Mouse (Mus musculus) layer of hippocampus, postnatal 14 days (tissue): ENCODE measurements around the gene Grik4. TPM values are rescaled to one million over a fixed set of nuclear protein-coding genes. Genes with fewer than 3 reads are reported as not detected.

Experiments used
- DNase-seq, 2 experiments: peaks; one replicate each; pipeline ENCODE4 v3.0.0; 2021 to 2022; ENCODE audit warnings: low spot score in 2 of 2, mixed read lengths in 1 of 2
- total RNA-seq, 2 experiments: library from RNA; stranded (reverse); gene quantifications; 2 replicates each; pipeline ENCODE4 v1.2.3; 2021

The Grik4 gene
- total RNA-seq, 2 experiments from 2014 or later: 67.1 to 71.4 TPM

DNA sequence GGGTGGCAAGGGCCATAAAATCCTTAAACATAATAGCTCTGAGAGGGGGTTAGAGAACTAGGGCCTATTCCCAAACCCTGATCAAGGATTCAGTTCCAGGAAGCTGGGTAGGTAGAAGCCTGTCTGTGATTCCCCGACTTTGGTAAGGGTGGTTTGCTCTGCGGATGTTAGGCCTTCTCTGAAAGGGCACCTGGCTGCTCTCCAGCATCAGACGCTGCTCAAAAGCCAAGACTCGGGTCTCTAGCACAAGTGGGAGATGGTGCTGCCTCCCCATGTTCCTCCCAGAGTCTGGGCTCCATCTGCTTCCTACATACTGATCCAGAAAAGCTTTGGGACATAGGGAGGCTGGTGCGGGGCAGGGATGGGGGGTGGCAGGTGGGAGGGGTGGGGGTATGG is 270.3 kb downstream of the Grik4 start:
- peak in 1 of 2 experiments; percentile 24 for DNase-seq

- DNase-seq: no peak
Observed at GRCm38 (mm10) chr9:42673385-42674016, 270.8 kb downstream of the Grik4 start.

DNA sequence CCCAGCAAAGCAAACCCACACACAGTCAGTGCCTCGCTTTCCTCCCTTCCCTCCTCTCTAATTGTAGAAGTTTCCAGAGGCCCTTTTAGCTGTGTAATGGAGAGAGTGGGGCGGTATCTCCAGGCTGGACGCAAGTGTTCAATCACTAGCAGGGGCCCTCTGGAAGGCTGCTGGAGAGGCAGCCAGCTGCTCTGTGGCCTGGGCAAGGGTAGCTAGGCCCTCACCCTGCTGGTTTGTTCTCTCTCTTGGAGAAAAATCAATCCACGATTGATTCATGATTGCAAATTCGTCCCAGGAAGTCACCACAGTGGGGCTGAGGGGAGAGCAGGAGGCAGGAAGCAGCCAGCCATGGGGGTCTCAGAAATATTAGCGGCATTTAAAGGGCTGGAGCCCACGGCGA is 271.3 kb downstream of the Grik4 start:
- DNase-seq: no peak

DNA sequence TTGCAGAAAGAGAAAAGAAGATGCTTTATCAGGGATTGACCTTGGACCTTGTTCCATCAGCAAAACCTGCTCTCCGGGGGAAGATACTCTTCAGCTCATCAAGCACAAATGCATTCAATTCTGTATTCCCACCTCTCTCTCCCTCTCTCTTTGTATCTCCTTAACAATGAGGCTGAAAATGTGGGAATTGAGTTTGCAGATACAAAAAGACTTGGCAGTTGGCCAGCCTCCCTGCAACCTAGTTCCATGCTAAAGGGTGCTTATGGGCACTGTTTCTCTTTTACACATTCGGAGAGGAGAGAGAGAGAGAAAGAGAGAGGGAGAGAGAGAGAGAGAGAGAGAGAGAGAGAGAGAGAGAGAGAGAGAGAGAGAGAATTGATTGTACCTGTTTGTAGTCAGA is 273.7 kb downstream of the Grik4 start:
- DNase-seq: no peak

DNA sequence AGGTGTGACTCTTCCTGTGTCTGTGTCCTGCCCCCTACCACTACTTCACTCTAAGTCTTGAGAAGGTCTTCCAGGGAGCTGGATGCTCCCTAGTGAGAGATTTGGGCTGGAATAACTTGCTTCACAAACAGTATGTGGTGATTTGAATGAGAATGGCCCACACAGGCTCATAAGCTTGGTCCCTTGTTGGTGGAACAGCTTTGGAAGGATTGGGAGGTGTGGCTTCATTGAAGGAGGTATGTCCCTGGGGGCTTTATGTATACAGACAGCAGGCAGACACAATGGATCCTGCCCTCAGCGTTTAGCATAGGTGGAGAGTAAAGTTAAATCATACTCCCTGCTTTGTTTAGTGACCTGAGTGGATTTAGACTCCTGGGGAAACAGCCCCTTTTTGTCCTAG is 282.8 kb downstream of the Grik4 start:
- no peak for DNase-seq

- no peak for DNase-seq
Observed at GRCm38 (mm10) chr9:42652756-42653155, 291.5 kb downstream of the Grik4 start.

GRCm38 (mm10) chr9:42652309-42652708 is 292.0 kb downstream of the Grik4 start:
- DNase-seq: no peak

- no peak for DNase-seq
Observed at GRCm38 (mm10) chr9:42649872-42650271, 294.4 kb downstream of the Grik4 start.

DNA sequence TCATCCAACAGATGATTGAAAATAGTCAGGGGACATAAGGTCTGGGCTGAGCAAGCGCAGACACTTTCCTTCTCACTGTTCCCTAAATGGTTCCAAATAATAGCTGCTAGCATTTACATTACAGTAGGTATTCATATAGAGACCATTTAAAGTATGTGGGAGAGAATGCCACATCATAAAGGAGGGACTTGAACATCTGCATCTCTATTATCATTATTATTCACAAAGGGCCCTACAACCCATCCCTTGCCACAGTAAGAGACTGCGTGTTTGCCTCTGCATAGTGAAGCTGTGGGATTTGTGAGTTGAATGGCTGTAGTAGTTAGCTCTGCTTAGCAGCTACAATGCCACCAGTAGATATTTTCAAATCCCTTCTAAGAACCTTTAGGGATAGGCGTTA is 296.2 kb downstream of the Grik4 start:
- DNase-seq: no peak

DNA sequence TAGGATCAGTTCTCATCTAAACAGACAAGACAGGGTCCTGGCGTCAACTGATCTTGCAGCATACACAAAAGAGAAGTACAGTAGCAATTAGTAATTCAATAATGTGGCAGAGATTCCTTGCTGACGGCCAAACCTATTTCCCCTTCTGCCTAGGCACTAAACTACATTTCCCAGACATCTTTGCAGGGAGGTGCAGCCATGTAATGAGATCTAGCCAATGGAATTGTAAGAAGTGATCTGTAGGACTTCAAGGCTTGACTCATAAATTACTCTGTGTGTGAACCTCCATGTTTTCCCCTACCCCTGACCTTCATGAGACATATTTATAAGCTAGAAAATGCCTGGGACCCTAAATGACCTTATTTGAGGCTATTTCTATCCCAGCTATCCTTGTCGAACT is 296.7 kb downstream of the Grik4 start:
- no peak for DNase-seq

DNA sequence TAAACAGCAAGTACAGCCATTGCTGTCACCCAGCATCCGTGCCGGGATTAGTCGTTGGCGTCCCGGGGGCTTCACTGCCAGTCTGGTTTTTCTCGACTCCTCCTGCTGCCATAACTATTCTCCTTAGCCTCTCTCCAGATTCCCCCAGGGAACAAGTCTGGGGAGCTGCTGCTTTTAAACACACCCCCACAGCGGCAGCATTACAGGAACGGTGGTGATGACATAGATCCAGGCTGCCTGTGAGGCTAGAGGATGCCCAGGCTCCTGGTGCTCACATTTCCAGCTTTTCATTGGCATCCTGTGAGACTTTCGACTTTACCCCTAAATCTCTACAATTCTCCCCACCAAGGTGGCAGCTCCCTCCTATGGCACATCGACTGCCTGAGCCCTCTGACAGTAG is 297.5 kb downstream of the Grik4 start:
- no peak for DNase-seq

DNA sequence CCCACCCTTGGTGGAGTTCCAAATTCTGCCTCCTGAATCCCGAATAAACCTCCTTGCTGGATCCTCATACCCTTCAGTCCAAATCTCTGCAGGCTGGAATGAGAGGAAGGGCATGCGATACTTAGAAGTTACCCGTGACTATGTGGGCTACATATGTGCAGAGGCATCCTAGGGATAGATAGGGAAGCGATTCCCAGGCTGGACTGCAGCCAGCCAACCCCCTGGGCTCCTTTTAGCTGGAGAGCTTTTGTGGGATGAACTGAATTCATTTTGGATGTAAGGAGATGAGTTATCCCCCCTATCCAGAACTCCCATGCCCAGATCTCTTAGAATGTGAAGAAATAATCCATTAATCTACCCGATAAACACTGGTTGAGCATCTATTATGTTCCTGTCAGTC is 299.1 kb downstream of the Grik4 start:
- no peak for DNase-seq

DNA sequence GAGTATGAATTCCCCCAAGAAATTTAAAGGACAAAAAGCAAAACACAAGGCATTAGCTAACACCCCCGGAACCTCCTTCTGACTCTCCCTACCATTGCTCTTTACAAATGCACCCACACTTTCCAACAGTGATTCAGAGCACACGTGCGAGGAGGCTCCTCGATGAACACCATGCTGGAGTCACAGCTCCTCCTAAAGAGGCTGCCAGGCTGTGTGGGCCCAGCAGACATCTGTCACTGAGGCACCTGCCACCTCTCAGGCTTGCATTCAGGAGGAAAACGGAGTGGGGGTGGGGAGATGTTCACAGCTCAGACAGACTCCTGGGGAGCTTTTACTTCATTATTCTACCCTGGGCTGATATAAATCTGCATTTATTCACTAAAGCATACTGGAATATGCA is 301.5 kb downstream of the Grik4 start:
- peak; percentile 59 to 72 for DNase-seq

GRCm38 (mm10) chr9:42641550-42642117 is 302.7 kb downstream of the Grik4 start:
- DNase-seq: no peak

GRCm38 (mm10) chr9:42636446-42636845 is 307.8 kb downstream of the Grik4 start:
- no peak for DNase-seq

GRCm38 (mm10) chr9:42631479-42631878 is 312.8 kb downstream of the Grik4 start:
- peak; percentile 50 to 69 for DNase-seq

DNA sequence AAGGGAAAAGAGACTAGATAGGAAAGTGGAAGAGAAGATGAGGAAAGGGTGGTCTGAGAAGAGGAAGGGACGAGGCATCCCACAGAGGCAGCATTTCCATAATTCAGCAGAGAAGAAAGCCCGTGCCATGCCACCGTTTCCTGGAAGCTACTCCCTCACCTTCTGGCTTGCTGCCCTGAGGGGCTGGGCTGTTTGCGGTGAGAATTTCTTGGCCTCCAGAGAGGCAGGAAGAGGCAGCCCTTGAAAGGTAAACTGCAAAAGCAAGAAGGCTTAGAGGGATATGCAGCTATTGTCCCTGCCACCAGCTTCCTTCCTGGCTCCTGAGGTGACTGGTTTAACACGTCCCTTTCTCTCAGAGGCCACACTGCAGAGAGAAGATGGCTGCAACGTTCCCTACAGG is 316.7 kb downstream of the Grik4 start:
- no peak for DNase-seq

DNA sequence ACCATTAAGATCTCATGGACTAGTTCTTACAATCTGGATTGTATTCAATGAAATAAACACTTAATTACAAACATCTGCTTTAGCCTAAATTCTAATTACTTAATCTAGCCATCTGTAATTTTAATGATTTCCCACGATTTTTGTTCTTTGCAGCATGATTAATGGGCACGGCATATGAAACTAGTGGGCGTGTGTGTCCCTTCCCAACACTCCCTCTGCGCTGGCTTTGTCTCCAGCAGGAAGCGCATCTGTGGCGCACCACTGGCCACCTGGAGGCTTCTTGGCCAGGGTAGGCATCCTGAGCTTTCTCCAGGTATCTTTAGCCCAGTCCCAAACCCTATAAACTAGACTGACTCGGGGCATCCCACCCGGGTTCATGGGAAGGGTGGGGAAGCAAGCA is 317.1 kb downstream of the Grik4 start:
- DNase-seq: peak; percentile 46 to 55

- DNase-seq: peak in 1 of 2 experiments; percentile 37
Observed at GRCm38 (mm10) chr9:42626226-42626775, 318.0 kb downstream of the Grik4 start.

DNA sequence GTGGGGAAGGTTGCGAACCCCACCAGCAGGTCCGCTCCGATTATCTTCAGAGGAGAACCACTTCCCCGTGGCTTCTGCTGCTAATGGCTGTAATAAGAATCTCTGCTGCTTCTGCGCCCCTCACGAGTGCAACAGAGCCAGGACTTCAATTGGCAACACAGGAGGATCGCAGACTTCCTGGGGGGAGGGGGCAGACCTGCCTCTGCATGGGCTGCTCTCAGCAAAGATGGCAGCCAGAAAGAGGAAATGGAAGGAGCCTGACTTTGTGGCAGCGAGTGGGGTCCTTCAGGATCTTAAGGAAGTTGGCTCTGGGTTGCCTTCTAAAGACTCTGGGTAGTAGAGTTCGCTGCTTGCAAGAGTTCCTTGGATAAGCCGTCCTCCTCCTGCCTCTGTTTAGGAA is 329.9 kb downstream of the Grik4 start:
- no peak for DNase-seq

DNA sequence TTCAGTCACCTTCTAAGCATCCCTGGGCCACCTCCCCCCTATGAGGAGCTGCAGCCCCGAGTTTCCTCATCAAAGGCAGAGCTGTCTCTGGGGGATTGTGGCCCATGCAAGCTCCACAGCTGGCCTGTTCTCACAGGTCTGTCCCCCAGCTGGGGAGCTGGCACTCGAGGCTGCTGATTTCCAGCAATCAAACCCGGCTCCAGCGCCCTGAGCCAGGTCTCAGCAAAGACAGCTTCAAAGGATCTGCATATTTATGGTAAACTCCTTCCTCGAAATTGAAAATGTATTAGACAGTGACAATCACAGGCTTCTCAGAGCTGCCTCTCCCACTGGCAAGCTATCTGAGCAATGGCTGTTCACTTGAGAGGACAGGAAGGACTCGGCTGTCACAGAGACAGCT is 330.5 kb downstream of the Grik4 start:
- DNase-seq: no peak

GRCm38 (mm10) chr9:42612482-42612991 is 331.8 kb downstream of the Grik4 start:
- no peak for DNase-seq

GRCm38 (mm10) chr9:42601445-42601844 is 342.8 kb downstream of the Grik4 start:
- no peak for DNase-seq
